Mouse (Mus musculus) liver, adult 2 months (tissue): ENCODE data around the gene Atm.

Source experiments
- CTCF ChIP-seq: fragments of 200-500 bp; IDR thresholded peaks from 2 replicates; pipeline ENCODE4 v1.5.1; 2011; ENCODE audit warnings: low read depth, low read length, control low read depth
- POLR2A ChIP-seq: fragments of 200-500 bp; IDR thresholded peaks from 2 replicates; pipeline ENCODE4 v1.6.1; 2011; ENCODE audit warnings: low read length, control low read depth; ENCODE audit not compliant: insufficient read depth; ENCODE audit errors: extremely low read depth

GRCm38 (mm10) chr9:53575721-53576120 lies 39.2 kb upstream of the Atm start:
- no peak for TF ChIP-seq CTCF
- no peak for TF ChIP-seq POLR2A
